Mouse (Mus musculus) hindbrain, embryonic 14.5 days (tissue): ENCODE results near the gene I830077J02Rik. TPM values are rescaled to one million over a fixed set of nuclear protein-coding genes. Genes with fewer than 3 reads are reported as not detected.

Source experiments
- polyA plus RNA-seq: library from polyadenylated mRNA; unstranded; fragments of >200 nt; fragmentation: Nextera tagmentation; extraction: Ambion mirVana; gene quantifications from 2 replicates; pipeline ENCODE4 v1.2.1, GENCODE M21; 2014

Gene I830077J02Rik
- polyA plus RNA-seq, 1 experiment from 2014 or later = 0.46 TPM

Other genes with a start within 250 kb of the I830077J02Rik start
- 21.6 and 23.1 TPM in 2 replicates for gene Ddx20, start 245.1 kb downstream of the I830077J02Rik start, polyA plus RNA-seq
- gene Inka2, start 228.1 kb downstream of the I830077J02Rik start, polyA plus RNA-seq = 4.6 and 5.5 TPM in 2 replicates
- 67.8 and 68.5 TPM in 2 replicates for gene Rap1a, start 131.3 kb downstream of the I830077J02Rik start, polyA plus RNA-seq
- gene Adora3, start 61.8 kb downstream of the I830077J02Rik start, polyA plus RNA-seq = 0.27 TPM in 1 of 2 replicates, not detected in the other
- not detected in 2 replicates for gene Tmigd3, start 61.8 kb downstream of the I830077J02Rik start, polyA plus RNA-seq
- 86.2 and 90.1 TPM in 2 replicates for gene Wdr77, start 26.7 kb upstream of the I830077J02Rik start, polyA plus RNA-seq
- 577 and 604 TPM in 2 replicates for gene Atp5f1, start 27.4 kb upstream of the I830077J02Rik start, polyA plus RNA-seq
- gene Ovgp1, start 41.0 kb upstream of the I830077J02Rik start, polyA plus RNA-seq = 4.0 and 4.1 TPM in 2 replicates
- 7.5 and 15.1 TPM in 2 replicates for gene Pifo, start 82.0 kb upstream of the I830077J02Rik start, polyA plus RNA-seq
- 0.20 and 0.26 TPM in 2 replicates for gene Chil5, start 100.2 kb upstream of the I830077J02Rik start, polyA plus RNA-seq
- gene Chia1, start 180.6 kb upstream of the I830077J02Rik start, polyA plus RNA-seq = 1.3 and 1.4 TPM in 2 replicates
- 0.47 TPM in 1 of 2 replicates, not detected in the other for gene Chil3, start 234.9 kb upstream of the I830077J02Rik start, polyA plus RNA-seq